Mouse (Mus musculus): ENCODE data around the gene Nuak1.
"Not testable (repeated sequence)": the region's sequence is repeated elsewhere in the genome, so short reads cannot be mapped to it uniquely, and the experiment has no call there.

Nuak1 gene

GRCm38 (mm10) chr10:84440541-84441433 lies at the start of gene Nuak1:
Gene Nuak1, minus strand, starts transcription at chr10:84440597.
- peak; percentile 51 to 66 for DNase-seq (ENCODE audit: low spot score in 2 of 2)

- no peak for DNase-seq (ENCODE audit: low spot score in 2 of 2)
These were observed 49.7 kb upstream of the Nuak1 start for GRCm38 (mm10) chr10:84490115-84490514.

- DNase-seq (ENCODE audit: low spot score in 2 of 2): peak; percentile 31 to 59
These were observed 47.9 kb upstream of the Nuak1 start for GRCm38 (mm10) chr10:84488315-84488714.

- DNase-seq (ENCODE audit: low spot score in 2 of 2): no peak
These were observed 44.3 kb upstream of the Nuak1 start for GRCm38 (mm10) chr10:84484661-84485060.

GRCm38 (mm10) chr10:84483553-84483952 lies 43.2 kb upstream of the Nuak1 start:
- no peak for DNase-seq (ENCODE audit: low spot score in 2 of 2)

- DNase-seq (ENCODE audit: low spot score in 2 of 2): no peak
These were observed 42.7 kb upstream of the Nuak1 start for GRCm38 (mm10) chr10:84483069-84483468.

GRCm38 (mm10) chr10:84482418-84482817 lies 42.0 kb upstream of the Nuak1 start:
- not testable (repeated sequence) for DNase-seq (ENCODE audit: low spot score in 2 of 2)

- no peak for DNase-seq (ENCODE audit: low spot score in 2 of 2)
These were observed 40.9 kb upstream of the Nuak1 start for GRCm38 (mm10) chr10:84481327-84481671.

GRCm38 (mm10) chr10:84480667-84481326 lies 40.4 kb upstream of the Nuak1 start:
- no peak for DNase-seq (ENCODE audit: low spot score in 2 of 2)

GRCm38 (mm10) chr10:84480146-84480545 lies 39.7 kb upstream of the Nuak1 start:
- no peak for DNase-seq (ENCODE audit: low spot score in 2 of 2)

GRCm38 (mm10) chr10:84477613-84478076 lies 37.2 kb upstream of the Nuak1 start:
- DNase-seq (ENCODE audit: low spot score in 2 of 2): no peak

- DNase-seq (ENCODE audit: low spot score in 2 of 2): no peak
These were observed 36.7 kb upstream of the Nuak1 start for GRCm38 (mm10) chr10:84477045-84477612.

- no peak for DNase-seq (ENCODE audit: low spot score in 2 of 2)
These were observed 27.3 kb upstream of the Nuak1 start for GRCm38 (mm10) chr10:84467555-84468164.

- DNase-seq (ENCODE audit: low spot score in 2 of 2): no peak
These were observed 25.1 kb upstream of the Nuak1 start for GRCm38 (mm10) chr10:84465511-84465910.

GRCm38 (mm10) chr10:84460420-84461101 lies 20.2 kb upstream of the Nuak1 start:
- no peak for DNase-seq (ENCODE audit: low spot score in 2 of 2)

- no peak for DNase-seq (ENCODE audit: low spot score in 2 of 2)
These were observed 17.7 kb upstream of the Nuak1 start for GRCm38 (mm10) chr10:84458094-84458493.

GRCm38 (mm10) chr10:84457539-84457938 lies 17.1 kb upstream of the Nuak1 start:
- no peak for DNase-seq (ENCODE audit: low spot score in 2 of 2)

- no peak for DNase-seq (ENCODE audit: low spot score in 2 of 2)
These were observed 16.4 kb upstream of the Nuak1 start for GRCm38 (mm10) chr10:84456632-84457320.

GRCm38 (mm10) chr10:84451883-84452282 lies 11.5 kb upstream of the Nuak1 start:
- no peak for DNase-seq (ENCODE audit: low spot score in 2 of 2)

- peak; percentile 41 to 66 for DNase-seq (ENCODE audit: low spot score in 2 of 2)
These were observed 10.3 kb upstream of the Nuak1 start for GRCm38 (mm10) chr10:84450654-84451053.

- no peak for DNase-seq (ENCODE audit: low spot score in 2 of 2)
These were observed 9.3 kb upstream of the Nuak1 start for GRCm38 (mm10) chr10:84449733-84450132.
